Mouse (Mus musculus) brain, adult 2 months (tissue): ENCODE data around the gene Ghrhr.

Source experiments
- DNase-seq: peaks from one replicate; pipeline ENCODE4 v3.0.0; 2011; ENCODE audit warnings: low read depth, low spot score

Gene Ghrhr

DNA sequence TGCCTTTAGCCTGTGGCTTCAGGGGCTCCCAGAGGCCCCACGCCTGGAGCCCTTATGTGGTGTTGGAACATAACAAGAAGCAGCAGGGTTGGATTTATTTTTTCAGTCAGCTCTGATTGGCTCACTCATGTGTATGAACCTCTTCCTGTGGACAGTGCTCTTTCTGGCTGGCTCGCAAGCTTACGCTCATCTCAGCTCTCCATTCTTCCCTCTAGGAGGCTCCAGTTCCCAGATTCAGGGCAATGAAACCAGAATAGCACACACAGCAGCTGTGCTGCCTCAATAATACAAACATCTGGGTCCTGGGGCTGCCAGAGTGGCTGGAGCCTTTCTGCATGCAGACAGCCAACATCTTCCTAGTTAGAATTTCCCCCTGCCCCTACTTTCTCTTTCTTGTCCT, 20.1 kb downstream of the Ghrhr start:
- DNase-seq: peak; percentile 93

DNA sequence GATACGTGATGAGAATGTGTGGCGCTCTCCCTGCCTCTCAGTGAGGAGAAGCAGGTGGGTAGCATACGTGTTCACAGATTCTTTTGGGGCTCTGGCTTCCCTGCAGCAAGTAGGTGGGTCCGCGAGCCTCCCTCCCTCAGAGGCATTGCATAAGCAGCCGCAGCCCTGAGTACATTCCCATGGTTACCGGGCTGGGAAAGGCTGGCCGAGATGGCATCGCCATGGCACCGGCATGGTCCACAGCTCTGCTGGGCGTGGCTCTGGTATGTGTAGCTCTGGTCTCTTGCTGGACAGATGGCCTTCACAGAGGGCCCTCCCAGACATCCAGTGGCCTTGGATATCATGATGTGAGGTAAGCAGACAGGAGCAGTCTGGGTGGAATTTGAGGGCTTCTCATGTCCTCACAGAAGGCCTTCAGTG, 20.5 kb downstream of the Ghrhr start:
- DNase-seq: peak; percentile 93

DNA sequence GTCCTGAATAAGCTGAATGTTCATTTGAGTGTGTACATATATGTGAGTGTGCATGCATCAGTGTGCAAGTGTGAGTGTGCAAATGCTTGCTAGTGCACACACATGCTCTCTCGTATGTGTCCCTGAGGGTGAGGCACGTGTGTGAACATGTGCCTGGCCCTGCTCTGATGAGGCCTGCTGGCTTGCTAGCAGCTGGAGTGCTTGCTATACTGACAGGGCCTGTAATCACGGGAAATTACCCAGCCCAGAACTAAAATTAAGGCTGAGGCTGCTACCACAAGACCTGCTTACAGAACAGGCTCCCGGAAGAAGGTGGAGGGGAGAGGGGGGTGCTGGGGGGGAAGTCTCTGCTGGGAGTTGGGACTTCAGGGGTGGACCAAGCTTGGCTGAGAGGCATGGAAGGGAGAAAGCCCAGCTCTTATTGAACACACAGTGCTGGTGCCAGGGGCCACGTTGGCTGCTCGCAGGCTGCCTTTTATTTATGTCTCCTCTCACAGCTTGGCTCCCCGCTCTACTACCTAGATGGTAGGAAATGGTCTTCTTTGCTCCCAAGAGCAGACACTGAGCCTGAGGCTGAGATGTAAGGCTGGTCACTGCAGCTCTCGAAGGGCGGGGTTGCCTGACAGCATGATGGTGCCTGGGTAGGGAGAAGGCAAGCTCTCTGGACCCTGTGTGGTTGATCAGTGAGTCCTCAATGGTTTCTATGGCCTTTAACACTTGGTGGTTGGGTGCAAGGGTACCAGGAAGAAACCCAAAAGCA, 23.0 kb downstream of the Ghrhr start:
- DNase-seq: peak; percentile 92

DNA sequence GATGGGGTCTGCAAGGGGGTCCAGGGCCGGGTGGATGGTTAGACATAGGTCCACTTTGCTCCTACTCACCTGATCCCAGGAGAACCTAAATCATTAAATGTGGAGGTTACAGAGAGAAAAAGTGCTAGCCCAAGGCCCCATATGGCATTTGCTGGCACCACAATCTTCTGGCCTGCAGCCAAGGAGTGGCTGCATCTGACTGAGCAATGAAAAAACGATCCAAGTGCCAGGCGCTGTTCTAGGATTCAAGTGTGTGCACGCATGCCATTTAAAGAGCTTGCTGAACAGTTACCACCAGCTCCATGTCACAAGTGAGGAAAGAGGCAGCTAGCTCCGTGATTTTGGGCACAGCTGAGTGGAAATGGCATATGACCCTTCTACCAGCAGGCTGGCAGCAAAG, 23.8 kb downstream of the Ghrhr start:
- DNase-seq: peak; percentile 97

DNA sequence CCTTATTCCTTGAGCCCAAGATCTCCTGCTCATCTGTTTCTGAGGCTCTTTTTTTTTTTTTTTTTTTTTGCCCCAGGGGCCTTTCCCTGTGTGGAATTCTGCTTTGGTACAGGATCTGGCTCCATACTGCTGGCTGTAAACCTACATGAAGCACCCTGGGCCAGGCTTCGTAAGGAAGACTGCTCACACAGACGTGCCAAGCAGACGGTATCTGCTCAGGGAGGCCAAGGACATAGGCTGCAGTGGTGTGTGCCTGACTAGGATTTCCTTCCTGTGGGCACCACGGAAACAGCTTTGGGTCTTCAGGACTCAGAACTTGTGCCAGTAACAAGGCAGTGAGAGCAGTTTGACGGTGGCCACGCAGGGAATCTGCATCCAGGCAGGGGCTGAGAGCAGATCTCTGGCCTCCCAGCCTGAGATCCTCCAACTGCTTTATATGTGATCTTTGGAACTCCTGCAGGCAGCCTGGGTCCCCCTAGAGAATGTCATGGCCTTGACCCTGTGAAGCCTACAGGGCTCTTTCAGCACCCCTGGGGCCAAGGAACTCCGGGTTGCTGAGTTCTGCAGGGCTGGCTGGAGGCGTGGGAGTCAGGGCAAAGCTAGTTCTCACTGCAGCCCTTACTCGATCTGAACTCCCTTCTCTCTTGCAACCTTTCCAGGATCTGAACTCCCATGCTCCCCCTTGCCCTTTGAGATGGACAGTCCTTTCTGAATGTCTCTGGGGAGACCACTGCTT, 26.1 kb downstream of the Ghrhr start:
- no peak for DNase-seq

DNA sequence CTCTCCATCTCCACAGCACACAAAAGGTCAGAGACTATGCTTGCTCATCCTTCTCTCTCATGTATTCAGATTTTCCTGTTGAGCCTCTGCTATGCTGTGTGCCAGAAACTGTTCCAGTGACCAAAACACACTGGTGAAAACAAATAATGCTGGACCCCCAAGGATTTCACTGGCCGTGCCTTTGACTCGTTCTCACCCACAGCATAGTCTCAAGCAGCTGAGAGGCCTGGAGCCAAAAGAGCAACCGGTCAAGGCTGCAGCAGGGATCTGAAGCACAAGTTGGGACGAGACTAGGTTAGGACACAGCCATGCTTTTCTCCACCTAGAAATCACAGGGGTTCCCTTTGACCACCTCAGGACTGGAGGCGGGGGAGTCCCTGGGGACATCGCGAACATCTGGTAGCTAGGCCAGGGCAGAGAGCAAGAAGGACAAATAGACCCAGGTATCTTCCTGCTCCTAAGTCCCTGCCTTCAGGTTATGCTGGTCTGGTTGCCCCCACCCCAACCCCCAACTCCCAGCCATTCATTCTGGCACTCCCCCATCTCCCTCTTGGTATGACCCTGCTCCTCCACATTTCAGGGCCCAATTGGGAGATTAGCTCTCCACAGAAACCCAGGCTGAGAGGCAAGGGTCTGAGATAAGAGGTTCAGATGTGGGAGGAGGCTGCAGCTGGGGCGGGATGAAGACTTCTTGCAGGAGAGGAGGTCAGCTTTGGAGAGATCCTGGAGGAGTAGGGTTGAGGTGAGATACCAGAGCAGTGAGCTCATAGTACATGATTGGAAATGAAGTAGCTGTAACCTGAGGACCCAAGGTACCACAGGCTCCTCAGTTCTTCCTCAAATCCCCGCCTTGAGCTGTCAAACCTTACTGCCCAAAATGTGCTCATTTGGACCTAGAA, 27.6 kb downstream of the Ghrhr start:
- DNase-seq: no peak

DNA sequence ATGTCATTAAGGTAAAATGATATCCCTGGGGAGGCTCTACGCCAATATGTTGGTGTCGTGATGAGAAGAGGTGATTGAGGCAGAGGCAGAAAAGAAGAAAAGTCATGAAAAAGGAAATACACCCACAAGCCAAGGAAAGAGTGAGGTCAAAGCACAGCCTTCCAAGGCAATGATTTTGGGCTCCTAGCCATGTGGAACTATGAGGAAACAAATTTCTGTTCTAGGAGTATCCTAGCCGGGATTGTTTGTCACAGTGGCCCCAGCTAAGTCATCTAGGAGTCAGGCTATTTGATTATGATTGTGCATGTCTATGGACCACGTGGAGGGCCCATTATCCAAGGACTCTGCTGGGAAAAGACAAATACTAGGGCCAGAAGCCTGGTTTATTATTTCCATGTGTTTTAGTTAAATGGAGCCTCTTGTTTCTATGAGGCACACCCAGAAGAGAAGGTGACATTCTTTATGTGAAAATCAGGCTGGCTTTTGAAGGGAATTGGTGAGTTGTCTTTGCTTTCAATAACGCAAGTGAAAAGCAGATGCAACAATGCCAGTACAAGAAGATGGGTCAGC, 28.4 kb downstream of the Ghrhr start:
- DNase-seq: no peak

DNA sequence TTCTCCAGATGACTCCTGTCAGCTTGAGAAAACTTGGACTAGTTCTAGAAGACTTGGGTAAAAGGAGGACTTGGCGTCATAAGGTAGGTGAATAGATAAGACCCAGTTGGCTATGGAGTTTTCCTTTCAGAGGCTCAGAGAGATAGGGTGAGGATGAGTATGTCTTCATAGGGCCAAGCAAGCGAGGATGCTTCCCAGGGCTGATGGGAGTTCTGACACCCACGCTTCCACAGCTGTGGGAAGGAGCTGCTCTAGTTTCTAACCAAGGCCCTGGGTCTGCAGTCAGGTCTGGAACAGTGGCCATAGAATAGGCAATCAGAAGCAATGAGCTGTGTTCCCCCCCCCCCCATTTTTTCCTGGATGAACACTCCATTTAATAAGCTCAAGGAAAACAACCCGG, 31.2 kb downstream of the Ghrhr start:
- DNase-seq: peak; percentile 49

DNA sequence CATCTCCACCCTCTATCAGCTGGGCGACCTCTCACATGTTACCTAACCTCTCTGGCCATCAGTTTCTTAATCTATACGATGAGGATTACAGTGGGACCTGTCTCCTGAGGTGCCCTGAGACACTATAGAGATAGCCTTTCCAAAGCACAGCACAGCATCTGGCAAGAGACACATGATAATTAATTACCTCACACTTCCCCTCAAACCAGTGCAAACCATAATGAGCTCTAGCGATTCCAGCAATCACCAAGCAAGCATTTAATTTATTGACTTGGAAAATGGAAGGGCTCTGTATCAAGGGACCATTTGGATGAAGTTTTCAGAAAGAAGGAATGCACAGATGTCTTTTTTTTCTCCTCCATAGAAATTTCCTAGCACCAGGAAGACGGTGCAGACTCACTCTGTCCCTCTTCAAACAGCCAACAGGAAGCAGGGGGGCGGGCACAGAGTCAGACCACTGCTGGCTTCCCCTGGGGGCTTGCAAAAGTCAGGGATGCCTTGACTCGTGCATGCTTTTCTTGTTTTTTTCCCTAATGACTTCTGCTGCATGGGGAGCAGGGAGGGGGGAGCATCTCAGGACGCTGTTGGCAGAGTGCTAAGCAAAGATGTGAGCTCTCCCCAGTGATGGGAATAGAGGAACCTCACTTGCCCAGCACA, 34.2 kb downstream of the Ghrhr start:
- DNase-seq: no peak

DNA sequence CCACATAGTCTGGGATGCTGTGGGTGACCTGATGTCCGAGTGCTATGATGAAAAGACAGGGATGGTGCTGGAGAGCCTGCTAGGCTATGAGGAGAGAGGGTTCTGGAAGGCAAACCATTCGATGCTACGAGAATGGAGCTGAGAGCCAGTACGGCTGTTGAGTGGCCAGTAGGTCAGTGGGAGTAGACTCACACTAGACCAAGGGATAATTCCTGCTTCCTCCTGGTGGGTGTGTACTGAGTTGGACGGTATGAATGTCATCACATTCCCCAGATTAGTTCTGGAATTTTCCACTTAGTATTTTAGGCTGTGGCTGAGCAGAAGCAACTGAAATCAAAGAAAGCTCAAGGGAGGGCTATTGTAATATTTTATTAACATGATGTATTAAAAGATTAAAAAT, 34.9 kb downstream of the Ghrhr start:
- peak; percentile 22 for DNase-seq

DNA sequence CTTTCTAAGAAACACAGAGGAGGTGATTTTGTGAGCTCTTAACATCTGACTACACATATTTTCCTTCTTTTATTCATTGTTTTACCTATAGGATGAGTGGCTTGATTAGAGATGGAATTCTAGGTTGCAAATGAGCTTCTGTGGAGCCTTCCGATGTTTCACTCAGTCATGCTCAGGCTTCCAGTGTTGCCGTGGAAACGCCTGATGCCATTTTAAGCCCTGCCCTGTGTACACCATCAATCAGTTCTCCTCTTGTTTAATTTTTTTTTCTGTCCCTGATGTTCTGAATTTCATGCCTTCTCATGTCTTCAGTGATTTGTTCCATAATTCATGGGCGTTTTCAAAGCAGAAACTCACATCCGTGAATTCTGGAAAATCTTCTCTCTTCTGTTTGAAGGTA, 40.1 kb downstream of the Ghrhr start:
- peak; percentile 79 for DNase-seq

DNA sequence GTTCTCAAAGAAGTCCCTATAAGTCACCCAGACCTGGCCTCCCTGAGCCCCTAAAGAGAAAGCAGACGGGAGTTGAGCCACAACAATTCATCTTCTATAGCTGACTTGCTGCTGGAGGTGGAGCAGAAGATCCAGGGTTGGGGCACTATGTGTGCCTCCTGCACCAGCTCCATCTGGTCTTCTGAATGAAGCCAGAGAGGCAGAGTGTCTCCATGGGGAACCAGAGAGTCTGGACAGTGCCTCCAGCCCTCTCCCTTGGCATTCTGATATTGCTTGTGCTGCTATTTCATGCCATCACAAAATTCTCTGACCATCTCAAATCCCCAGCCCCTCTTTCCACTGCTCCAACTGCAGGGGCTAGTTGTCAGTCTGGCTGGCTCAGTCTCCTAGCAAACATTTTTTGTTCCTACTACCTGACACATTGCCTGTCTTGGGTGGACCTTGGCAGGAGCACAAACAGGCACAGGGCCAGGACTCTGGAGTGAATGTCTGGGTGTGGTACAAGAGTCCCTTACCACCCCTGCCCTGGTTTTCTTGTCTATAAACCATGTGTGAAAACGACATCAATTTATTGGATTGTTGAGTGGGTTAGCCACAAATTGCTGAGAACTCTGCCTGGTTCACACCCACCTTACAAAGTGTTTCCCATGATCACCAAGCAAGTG, 42.8 kb downstream of the Ghrhr start:
- DNase-seq: peak; percentile 93

DNA sequence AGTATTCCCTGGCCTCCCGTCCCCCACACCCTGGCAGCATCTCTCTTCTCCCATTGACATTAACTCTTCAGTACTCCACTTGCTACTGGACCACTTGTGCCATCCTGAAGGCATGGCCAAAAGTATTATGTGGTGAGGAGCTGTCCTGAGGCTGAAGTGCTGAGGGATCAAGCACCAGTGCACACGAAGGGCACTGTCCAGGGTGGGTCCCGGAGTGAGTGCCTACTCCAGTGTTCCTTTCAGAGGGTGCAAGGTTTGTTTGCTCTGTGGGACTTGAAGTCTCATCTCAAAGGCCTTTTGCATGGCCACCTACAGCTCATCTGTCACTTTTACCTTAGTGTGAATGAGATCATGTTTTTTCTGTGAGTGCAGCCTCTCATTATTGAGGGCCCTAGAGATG, 44.3 kb downstream of the Ghrhr start:
- DNase-seq: no peak

DNA sequence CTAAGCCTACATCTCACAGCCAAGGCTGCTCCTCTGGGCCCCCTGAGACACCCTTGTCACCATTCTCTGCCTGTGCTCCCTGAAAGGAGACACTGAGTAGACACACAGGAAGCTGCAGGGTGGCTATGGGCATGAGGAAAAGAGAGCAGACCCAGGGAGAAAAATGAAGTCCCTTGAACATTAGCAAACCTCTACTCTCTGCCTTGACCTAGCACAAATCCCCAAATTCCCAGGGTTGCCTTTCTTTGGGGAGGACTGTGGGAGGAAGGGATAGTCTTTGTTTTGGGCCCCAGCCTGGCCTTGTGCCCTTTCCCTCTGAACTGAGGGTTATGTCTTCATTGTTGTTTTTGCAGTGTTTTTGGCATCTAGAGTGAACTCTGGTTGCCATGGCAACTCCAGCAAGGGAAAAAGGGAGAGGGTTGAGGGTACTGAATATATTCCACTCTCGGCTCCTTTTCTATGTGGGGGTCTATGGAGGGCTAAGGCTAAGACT, 44.8 kb downstream of the Ghrhr start:
- peak; percentile 49 for DNase-seq

DNA sequence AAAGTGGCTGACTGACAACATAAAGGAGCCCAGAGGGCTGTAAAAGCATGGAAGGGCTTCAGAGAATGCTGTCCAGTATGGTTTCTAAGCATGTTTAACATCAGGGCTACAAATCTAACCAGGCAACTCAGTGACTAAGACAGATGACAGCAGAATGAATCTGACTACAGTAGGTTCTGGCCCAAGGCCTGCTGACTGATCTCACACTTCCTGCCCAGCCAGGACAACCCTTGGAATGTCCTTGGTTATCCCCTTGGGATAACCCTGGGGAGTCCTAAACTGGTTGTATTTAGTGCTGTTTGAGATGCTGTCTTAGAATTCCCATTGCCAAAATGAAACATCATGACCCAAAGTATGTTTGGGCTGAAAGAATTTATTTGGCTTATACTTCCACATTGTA, 56.0 kb downstream of the Ghrhr start:
- no peak for DNase-seq

DNA sequence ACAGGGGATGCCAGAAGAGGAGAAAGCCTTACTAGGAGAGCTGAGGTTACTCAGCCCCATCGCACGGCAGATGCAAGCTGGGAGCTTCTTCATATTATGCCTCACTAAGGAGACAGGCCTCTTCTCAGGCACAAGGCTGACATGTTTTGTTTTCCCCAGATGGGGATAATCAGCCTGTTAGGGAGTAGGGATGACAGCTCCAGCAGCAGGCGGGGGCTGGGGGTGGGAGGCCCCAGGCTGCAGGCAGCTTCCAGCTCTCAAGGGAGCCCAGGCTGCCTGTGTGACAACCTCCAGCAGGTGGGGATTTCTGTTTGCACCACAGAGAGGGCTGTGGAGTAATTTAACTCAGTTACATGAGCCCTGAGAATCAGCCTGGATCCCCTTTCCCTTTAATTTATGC, 58.3 kb downstream of the Ghrhr start:
- peak; percentile 88 for DNase-seq

DNA sequence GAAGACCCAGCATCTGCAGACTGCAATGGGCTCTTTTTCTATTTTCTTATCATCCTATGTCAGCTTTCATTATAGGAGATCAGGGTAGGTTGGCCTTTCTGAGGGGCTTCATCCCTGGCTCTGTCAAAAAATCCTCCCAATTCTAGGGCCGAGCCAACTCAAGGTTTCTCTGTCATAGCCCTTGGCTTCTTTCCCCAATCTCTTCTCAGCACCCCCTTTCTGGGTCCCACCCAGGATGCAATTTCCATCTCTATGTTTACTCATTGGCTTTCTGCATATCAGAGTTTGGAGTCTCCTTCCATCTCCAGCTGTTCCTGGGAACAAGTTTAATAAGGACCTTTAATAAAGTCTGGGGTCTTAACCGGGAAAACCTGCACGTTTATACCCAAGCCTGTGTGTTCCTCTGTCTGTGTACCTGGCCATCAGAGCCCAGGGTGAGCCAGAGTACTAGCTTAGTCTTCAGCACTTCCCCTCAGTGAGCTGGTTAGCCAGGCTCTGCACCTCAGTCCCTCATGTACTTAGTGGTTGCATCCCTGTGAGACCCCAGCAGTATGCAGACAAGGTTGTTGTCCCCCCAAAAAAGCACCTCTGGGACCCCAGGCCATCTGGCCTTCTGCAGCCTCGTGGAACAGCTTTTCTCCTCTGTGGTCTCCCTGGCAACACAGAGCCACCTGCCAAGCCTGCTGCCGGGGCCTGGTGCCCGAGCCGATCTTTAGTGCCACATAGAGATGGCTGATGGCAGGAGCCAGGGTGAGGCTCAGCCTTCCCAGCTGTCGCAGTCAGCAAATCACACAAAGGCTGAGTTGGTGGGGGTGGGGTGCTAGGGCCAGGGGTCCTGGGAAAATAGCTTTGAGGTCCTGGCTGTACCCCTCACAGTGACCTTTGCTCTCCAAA, 59.4 kb downstream of the Ghrhr start:
- peak; percentile 70 for DNase-seq

DNA sequence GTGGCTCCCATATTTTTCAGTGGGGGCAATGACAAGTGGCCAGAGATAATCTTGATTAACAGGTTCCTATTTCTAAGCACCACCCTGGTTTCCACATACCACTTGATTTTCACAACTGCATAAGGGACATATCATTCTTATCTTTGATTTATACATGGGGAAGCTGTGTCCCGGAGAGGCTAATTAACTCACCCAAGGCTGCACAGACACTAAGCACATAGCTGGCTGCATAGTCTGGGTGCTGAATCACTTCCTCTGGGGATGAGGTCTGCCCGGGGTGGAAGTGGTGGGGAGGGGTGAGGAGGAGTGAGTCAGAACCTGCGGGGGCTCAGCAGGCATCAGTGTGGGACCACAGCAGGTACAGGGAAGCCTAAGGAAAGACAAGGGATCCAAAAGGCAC, 61.8 kb downstream of the Ghrhr start:
- peak; percentile 61 for DNase-seq
